ENCODE assay signal across 25 mouse cellular contexts in genomic region chr5:47421916-47422315, GRCm38 (mm10).
"Had no signal": no experiment of that assay in that cellular context is flagged by ENCODE, and none has a peak within 500 bp of the region (broad histone marks: within the 10 kb centered on the region; RNA-seq: fewer than 3 reads in every experiment).

No protein-coding gene starts in this region.

- H3K27ac ChIP-seq: gastrocnemius, adult 2 months; heart, embryonic 10.5 days; hindbrain, embryonic 15.5 days; intestine, embryonic 15.5 days; kidney, embryonic 15.5 days; kidney, postnatal 0 days; limb, embryonic 13.5 days; limb, embryonic 15.5 days; liver, embryonic 12.5 days; liver, embryonic 14.5 days had no signal

- H3K4me3 ChIP-seq: gastrocnemius, adult 2 months; heart, embryonic 10.5 days; heart, embryonic 12.5 days; hindbrain, embryonic 15.5 days; intestine, embryonic 15.5 days; kidney, embryonic 15.5 days; limb, embryonic 13.5 days; limb, embryonic 15.5 days; liver, embryonic 12.5 days had no signal

- H3K36me3 ChIP-seq: heart, embryonic 10.5 days; heart, embryonic 12.5 days; hindbrain, embryonic 15.5 days; intestine, embryonic 15.5 days; kidney, embryonic 15.5 days; limb, embryonic 13.5 days; limb, embryonic 15.5 days; liver, embryonic 12.5 days had no signal

- H3K9ac ChIP-seq: heart, embryonic 12.5 days; hindbrain, embryonic 15.5 days; intestine, embryonic 15.5 days; kidney, embryonic 15.5 days; limb, embryonic 13.5 days; limb, embryonic 15.5 days; liver, embryonic 12.5 days; liver, embryonic 14.5 days had no signal

- H3K4me2 ChIP-seq: heart, embryonic 12.5 days; hindbrain, embryonic 15.5 days; intestine, embryonic 15.5 days; kidney, embryonic 15.5 days; limb, embryonic 13.5 days; limb, embryonic 15.5 days; liver, embryonic 12.5 days had no signal

- DNase-seq: gastrocnemius, adult 2 months; gastrocnemius, postnatal 10 days; gastrocnemius, postnatal 25 days; heart, adult 18-20 months; heart, postnatal 10 days; heart, postnatal 4 days; kidney, adult 11 months; kidney, adult 2 months; kidney, adult 9 months; kidney, postnatal 14 days; kidney, postnatal 36 days; layer of hippocampus, adult 9-11 months; layer of hippocampus, postnatal 36 days; left cerebral cortex, postnatal 4 days had no signal

- H3K4me1 ChIP-seq: heart, embryonic 10.5 days; heart, embryonic 12.5 days; hindbrain, embryonic 15.5 days; intestine, embryonic 15.5 days; kidney, embryonic 15.5 days; limb, embryonic 13.5 days; limb, embryonic 15.5 days; liver, embryonic 12.5 days had no signal

- ATAC-seq: inflammation-experienced regulatory T-cells, adult 6 months; intestine, embryonic 15.5 days; liver, embryonic 12.5 days had no signal

- H3K27me3 ChIP-seq: heart, embryonic 12.5 days; hindbrain, embryonic 15.5 days; intestine, embryonic 15.5 days; kidney, embryonic 15.5 days; limb, embryonic 13.5 days; limb, embryonic 15.5 days; liver, embryonic 12.5 days had no signal

- H3K9me3 ChIP-seq: heart, embryonic 10.5 days; heart, embryonic 12.5 days; hindbrain, embryonic 15.5 days; intestine, embryonic 15.5 days; kidney, embryonic 15.5 days; limb, embryonic 13.5 days; limb, embryonic 15.5 days; liver, embryonic 12.5 days had no signal
